Mouse (Mus musculus) cerebellum, adult 9-11 months (tissue): ENCODE measurements around the gene Ptcd3.
"Not testable (repeated sequence)": the region's sequence is repeated elsewhere in the genome, so short reads cannot be mapped to it uniquely, and the experiment has no call there.

ENCODE experiments used
- DNase-seq: peaks from one replicate; pipeline ENCODE4 v3.0.0; 2022

The Ptcd3 gene

GRCm38 (mm10) chr6:71908481-71909381 is at the start of gene Ptcd3, which contains the start of gene Polr1a:
Gene Ptcd3 (minus strand): TSS chr6:71908750.
Gene Polr1a (plus strand): TSS chr6:71909053.
- peak; percentile 90 for DNase-seq

GRCm38 (mm10) chr6:71951192-71951591 is 42.6 kb upstream of the Ptcd3 start:
- no peak for DNase-seq

- DNase-seq: no peak
Observed at GRCm38 (mm10) chr6:71950592-71950991, 42.0 kb upstream of the Ptcd3 start.

GRCm38 (mm10) chr6:71949721-71950120 is 41.2 kb upstream of the Ptcd3 start:
- no peak for DNase-seq

- no peak for DNase-seq
Observed at GRCm38 (mm10) chr6:71946121-71946520, 37.6 kb upstream of the Ptcd3 start.

- no peak for DNase-seq
Observed at GRCm38 (mm10) chr6:71945101-71945500, 36.6 kb upstream of the Ptcd3 start.

GRCm38 (mm10) chr6:71940912-71941311 is 32.4 kb upstream of the Ptcd3 start:
- DNase-seq: no peak

GRCm38 (mm10) chr6:71935737-71936136 is 27.2 kb upstream of the Ptcd3 start:
- no peak for DNase-seq

GRCm38 (mm10) chr6:71934081-71934556 is 25.6 kb upstream of the Ptcd3 start:
- no peak for DNase-seq

- DNase-seq: no peak
Observed at GRCm38 (mm10) chr6:71932347-71932746, 23.8 kb upstream of the Ptcd3 start.

GRCm38 (mm10) chr6:71930830-71931437 is 22.4 kb upstream of the Ptcd3 start:
- DNase-seq: no peak

GRCm38 (mm10) chr6:71930053-71930452 is 21.5 kb upstream of the Ptcd3 start:
- no peak for DNase-seq

- DNase-seq: peak; percentile 67
Observed at GRCm38 (mm10) chr6:71927911-71928310, 19.4 kb upstream of the Ptcd3 start.

- DNase-seq: not testable (repeated sequence)
Observed at GRCm38 (mm10) chr6:71925233-71925632, 16.7 kb upstream of the Ptcd3 start.

GRCm38 (mm10) chr6:71920752-71921151 is 12.2 kb upstream of the Ptcd3 start:
- no peak for DNase-seq

GRCm38 (mm10) chr6:71911686-71912450 is 3.3 kb upstream of the Ptcd3 start:
- no peak for DNase-seq

GRCm38 (mm10) chr6:71909840-71910239 is 1.3 kb upstream of the Ptcd3 start:
- peak; percentile 24 for DNase-seq

- peak; percentile 32 for DNase-seq
Observed at GRCm38 (mm10) chr6:71909384-71909783, 834 bp upstream of the Ptcd3 start.

- no peak for DNase-seq
Observed at GRCm38 (mm10) chr6:71907702-71908235, 781 bp downstream of the Ptcd3 start.

GRCm38 (mm10) chr6:71893263-71893662 is 15.3 kb downstream of the Ptcd3 start:
- no peak for DNase-seq

GRCm38 (mm10) chr6:71877965-71878760 is 30.4 kb downstream of the Ptcd3 start:
- no peak for DNase-seq

- DNase-seq: no peak
Observed at GRCm38 (mm10) chr6:71871396-71871795, 37.2 kb downstream of the Ptcd3 start.
